Mouse (Mus musculus) adrenal gland, adult 18-20 months (tissue): Measurements from ENCODE around the gene Morf4l2. TPM values are rescaled to one million over a fixed set of nuclear protein-coding genes. Genes with fewer than 3 reads are reported as not detected.
"Not testable (repeated sequence)": the region's sequence is repeated elsewhere in the genome, so short reads cannot be mapped to it uniquely, and the experiment has no call there.

Experiments
- DNase-seq, 2 experiments: peaks; one replicate each; pipeline ENCODE4 v3.0.0; 2021 to 2022; ENCODE audit warnings: low spot score in 2 of 2
- long read RNA-seq, 2 experiments: library from polyadenylated mRNA; stranded (forward); transcript quantifications; one replicate each; pipeline ENCODE4 v2.0.0; 2021
- total RNA-seq, 2 experiments: library from RNA; stranded (reverse); gene quantifications; 1 replicate in 1 of 2; 2 replicates in 1 of 2; pipeline ENCODE4 v1.2.3; 2021

Gene Morf4l2
- 100 to 1,000 TPM; 351 to 423 TPM for total RNA-seq
- long read RNA-seq, experiment 1, transcript Morf4l2-202 (4 exons, 1,859 nt): major isoform, 164 of 178 reads
- long read RNA-seq, experiment 1, partial matches to known transcripts: 0 of 178 reads
- long read RNA-seq, experiment 1, other reads (novel, unspliced or antisense): 6 of 178 reads
- long read RNA-seq, experiment 2, transcript Morf4l2-202 (4 exons, 1,859 nt): major isoform, 274 of 296 reads
- long read RNA-seq, experiment 2, partial matches to known transcripts: 0 of 296 reads
- long read RNA-seq, experiment 2, other reads (novel, unspliced or antisense): 13 of 296 reads

DNA sequence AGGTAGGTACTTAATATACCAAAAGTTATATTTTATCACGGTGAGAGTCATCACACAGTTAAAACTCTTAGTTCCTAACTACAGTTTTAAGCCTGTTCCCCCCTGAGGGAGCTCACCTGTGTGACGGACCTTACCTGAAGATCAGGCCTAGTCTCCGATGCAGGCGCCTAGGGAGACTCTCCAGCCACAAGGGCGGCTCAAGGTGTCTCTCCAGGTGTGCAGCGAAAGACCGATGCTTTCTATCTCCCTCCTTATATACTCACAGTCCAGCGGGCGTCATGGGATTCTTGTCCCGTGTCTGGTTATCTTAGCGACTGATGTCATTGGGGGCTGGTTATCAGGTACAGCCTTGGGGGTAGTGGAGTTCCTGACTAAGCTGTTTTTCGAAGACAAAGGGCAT lies at the start of gene Morf4l2:
Gene Morf4l2 (minus strand): TSS at position 232 of the 400 bp plus-strand sequence.
- no peak for DNase-seq

DNA sequence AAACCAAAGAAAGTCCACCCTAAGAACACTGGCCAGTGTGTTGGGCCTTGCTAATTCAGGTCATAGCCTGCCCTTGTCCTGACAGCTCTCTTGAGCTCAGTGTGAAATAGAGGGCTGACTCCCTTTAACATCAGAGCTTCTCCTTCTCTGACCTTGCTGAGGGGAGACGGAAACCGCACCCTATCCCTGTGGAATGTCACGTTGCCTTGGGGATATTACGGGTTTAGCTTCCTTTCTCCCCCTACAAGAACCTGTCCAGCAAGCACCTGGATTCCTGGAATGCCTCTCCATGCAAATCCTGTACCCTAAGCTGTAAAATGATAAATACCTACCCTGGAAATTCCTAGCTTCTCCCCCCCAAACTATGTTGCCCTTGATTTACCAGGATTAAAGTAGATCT lies 46.0 kb upstream of the Morf4l2 start:
- no peak for DNase-seq

DNA sequence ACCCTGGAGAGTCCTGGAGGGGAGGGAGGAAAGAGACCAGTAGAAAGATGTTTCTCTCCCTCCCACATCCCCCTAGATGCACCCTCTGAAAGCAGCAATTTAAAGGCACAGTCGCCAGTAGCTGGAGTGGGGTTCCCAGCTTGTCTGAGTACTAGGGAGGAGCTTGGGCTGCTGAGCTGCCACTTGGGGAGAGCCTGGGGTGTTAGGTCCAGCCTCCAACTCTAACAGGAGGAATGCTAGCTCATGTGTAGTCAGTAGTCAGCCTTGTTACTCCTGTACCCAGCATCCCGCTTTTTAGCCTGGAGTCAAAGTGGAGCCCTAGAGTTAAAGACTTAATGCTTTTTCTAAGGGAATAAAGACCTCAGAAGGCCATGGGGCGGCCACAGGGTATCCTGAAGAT lies 36.6 kb upstream of the Morf4l2 start, which contains the start of gene Glra4:
Gene Glra4 (minus strand): TSS at position 101 of the 400 bp plus-strand sequence.
- DNase-seq: no peak

DNA sequence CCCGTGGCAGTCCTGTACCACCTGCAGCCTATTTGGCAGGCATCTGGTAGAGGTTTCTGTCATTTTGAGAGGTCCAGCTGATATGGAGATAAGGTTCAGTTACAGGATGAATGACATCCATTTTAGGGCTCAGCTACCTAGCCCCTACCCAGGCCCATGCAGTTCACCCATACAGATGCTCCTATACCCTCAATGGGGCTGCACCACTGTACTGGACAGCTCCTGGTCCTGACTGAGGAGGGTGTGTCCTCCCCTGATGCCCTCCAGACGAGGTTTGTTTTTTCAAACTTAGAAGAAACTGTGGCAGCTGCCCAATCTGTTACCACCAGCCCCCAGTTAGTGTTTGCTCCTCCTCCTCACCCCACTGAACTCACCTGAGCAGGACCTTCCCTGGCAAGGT lies 35.8 kb upstream of the Morf4l2 start:
- DNase-seq: no peak

DNA sequence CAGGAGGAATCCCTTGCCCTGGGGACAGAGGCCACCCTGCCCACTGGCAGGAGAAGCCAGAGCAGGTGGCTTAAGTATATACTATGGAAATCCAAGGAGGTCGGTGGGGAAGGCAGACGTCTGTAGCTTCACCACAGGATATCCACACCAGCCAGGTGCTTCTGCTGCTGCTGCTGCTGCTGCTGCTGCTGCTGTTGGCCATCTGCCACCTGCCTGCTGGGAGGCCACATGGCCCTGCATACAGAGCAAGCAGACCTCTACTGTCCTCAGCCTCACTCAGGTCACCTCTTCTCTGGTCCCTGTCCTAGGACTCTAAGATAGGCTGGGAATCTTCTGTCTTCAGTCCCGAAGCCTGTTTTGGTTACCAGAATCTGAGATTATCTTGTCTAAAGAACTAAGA lies 34.6 kb upstream of the Morf4l2 start:
- DNase-seq: no peak

DNA sequence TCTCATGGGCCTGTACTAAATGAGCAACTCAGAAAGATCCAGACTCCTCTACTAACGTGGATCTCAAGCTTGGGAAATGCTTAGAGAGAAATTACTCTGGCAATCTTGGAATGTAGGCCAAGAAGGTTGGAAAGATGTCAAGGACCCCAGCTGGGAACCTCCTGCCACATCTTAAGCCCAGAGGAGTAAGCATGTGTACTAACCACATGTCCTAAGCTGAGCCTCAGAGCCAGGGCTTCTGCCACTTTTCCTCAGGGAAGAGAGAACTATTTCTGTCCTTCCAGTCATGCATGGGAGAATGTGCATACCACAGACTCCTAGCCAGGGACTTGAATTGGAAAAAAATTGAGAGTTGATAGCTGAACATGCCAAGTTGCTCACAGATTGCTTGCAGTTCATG lies 29.5 kb upstream of the Morf4l2 start:
- no peak for DNase-seq

DNA sequence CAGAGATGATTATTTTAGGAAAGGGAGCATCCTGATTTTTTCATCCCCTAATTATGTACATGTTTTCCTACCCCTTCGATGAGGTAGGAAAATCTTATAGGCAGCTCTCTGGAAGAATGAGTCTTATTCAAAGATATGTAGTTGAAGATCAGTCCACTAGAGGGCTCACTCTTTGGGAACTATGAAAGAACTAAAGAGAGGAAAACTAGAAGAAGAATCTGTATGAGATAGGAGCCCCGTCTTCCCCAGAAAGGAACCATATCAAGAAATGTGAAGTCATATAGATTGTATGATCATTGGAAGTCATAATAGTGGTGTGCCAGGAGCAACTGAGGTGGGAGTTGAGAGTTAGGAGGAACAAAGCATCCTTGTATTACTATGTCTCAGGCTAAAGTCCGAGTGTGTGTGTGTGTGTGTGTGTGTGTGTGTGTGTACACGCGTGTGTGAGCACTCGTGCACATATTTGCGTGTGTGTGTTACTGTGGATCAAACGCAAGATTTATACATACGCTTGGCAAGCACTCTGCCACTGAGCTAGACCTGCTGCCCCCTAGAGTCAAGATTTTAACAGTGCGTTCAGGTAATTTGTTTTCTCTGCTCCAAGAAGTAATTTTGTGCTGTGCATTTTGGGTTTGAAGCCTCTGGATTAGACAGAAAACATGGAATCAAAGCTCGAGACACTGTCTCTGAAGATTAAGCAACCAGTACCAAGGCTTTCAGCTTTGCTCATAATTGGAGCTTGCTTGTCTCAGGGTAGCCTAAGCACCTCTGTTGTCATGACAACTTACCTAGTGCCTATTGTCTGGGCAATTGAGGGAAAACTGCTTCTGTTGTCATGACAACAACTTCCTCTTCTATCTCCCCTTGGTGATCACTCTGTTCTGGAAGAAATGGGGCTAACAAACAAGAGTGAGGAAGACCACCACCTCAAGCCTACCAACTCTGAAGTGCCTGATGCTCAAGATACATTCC lies 17.9 kb upstream of the Morf4l2 start:
- no peak for DNase-seq

DNA sequence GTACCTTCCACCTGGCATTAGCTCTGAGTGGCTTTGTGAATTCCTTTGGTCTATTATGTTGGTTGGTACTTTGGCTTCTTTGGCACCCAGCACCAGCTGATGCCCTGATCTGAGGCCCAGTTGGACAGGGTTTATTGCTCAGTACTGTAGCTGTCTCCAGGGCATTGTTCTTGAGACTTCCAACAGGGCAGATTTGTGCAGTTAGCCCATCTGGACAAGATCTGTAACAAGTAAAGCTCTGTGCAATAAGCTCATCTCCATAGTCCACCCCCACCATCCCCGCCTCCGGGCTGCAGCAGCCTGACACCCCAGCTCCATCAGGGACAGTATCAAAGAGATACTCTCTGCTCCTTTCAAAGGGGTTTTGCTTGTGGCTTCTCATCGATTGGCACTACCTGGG lies 12.0 kb upstream of the Morf4l2 start:
- DNase-seq: no peak

DNA sequence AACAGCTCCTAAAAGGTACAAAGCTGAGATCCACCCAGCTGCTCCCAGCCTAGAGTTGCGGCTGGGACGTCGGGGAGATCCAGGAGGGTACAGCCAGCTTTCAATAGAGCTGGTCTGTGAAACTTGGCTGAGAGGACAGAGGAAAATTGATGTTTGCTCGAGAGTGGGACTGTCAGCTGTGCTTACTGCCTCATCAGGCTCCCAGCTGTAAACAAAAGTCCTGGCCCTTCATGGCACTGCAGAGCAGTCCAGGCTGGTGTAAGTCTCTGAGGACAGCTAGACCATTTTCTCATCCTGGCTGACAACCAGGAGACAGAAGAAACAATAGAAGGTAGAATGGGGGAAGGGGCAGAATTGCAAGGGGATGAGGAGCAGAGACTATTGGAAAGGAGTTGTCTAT lies 5.8 kb upstream of the Morf4l2 start:
- no peak for DNase-seq

DNA sequence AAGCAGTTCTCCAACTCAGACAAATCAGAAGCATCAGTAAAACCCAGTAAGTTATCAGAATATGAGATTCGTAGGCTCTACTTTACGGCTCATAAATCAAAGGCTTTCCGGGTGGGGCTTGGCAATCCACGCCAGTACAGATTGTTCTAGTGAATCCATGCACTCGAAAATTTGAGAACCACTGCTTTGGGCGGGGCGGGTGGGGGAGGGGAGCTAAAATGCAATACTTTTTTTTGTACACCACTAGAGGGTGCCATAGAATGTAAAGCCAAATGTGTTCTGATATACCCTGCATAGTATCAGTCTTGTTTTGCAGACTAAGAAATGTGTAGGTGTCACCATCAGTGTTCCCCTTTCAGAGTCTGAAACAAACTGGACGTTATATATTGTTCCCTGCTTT lies 1.2 kb upstream of the Morf4l2 start:
- no peak for DNase-seq

DNA sequence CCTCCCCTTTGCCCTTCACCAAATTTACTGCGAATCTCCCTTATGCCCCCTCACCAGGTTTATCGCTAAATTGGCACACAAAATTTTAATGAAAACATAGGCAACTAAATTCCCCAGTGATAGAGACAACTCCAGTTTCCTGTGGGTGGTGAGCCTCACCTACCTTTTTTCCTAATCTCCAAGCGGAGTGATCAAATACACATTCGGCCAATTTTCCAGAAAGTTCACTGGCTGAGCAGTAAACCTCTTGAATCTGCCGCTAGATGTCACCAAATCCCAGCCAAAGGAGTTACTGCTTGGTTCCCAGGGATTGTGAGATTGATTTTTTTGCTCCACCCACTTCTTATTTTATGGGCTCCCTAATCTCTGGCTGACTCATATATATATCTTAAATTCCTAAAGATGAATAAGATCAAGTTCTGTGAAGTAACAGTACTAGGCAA lies 808 bp downstream of the Morf4l2 start:
- DNase-seq: peak; percentile 30 to 44

DNA sequence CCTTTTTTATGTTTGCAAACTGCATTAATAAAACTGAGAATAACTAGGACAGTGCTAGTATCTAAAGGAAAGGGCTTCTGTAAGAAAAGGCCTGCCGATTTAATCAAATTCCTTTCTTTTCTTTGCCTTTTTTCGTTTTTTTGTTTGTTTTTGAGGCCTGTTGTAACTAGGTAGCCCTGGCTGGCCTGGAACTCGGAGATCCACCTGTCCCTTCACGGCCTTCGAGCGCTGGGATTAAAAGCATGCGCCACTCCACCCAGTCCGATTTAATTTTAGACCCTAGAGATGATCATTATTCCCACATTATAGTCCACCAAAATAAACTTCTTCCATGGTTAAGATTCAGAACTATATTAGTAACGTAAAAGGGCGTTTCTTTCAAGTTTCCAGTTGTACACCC lies 1.2 kb downstream of the Morf4l2 start:
- no peak for DNase-seq

DNA sequence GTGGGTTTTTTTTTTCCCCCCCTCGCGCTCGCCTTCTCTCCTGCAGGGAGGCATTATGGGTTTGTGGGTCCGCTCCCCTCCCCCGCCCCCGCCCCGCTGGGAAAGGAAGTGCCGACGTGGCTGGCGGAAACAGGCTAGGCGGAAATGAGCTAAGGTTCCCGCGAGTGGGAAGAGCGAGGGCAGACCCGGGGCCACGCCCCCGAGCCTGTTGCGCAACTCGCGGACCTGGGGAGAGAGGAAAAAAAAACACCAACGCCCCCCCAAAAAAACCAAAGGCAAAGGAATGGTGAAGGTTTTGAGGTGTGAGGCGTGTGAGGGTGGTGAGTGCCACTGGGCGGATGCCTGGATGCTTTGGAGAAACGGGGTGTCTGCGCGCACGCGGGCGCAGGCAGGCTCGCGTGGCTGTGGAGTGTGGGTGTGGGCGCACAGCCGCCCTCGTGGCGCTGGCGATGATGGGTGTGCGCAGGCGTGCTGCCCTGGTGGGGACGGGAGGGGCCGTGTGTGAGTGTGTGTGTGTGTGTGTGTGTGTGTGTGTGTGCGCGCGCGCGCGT lies 1.8 kb downstream of the Morf4l2 start:
- peak; percentile 75 to 76 for DNase-seq

DNA sequence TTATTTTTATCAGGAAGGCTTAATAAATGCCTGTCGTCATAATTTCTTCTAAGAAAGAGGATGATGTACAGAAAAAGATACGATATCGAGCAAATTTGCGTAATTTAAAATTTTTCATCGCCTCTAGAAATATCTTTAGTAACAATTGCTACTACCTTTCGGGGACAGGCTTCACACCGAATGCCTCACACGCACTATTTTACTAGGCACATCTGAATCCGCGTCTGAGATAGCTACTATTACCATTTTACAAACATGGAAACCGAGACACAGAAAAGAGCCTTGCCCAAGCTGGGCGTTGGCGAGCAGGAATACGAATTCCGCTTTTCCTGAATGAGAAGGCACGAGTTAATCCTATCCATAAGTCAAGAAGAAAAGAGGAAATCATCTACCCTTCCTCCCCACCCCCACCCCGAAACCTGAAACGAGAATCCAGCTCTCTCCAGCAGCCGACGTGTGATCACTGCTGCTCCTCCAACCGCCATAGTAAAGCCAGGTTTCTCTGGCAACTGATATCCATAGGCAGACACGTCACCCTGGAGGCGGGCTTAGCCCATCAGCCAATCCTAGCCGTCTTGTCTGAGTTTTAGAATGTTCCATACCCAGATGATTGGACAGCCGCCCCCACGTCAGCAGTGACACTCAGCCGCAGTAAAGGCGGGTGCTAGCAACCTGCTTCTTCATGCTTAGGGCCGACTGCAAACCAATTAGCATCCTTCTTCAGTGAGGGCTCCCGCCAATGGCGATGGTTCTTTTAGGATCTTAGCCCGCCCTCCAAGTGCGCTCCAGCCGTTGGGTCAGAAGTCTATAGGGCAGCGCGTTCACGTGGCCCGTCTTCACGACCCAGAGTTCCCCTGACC lies 2.5 kb downstream of the Morf4l2 start:
- peak; percentile 73 to 74 for DNase-seq

DNA sequence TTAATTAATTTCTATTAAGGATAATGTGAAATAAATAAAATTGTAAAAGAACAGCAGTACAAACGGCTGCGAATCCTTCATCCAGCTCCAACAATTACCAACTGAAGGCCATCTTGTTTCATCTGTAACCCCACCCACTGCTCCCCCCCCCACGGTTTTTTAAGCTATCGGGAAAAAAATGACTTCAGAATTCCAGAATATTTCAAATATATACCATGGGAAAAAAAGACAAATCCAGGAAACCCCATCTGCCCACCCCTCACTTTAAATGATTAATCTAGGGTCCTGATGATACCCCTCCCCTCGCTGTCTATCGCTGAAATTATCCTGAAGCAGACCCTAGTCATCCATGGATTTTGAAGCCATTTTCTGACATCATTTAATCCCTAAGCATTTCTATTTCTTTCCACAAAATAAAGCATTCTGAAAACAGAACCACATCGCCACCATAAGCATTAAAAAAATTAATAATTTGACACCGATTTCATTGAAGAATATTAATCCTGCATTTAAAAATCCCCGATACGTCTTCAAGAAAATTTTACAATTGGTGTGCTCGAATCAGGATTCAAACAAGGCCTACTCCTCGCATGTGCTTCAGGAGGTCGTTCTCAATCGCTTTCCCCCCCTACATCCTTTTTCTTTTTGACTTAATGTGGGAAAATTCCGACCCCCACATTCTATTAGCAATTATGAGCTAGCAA lies 3.3 kb downstream of the Morf4l2 start:
- DNase-seq: no peak

DNA sequence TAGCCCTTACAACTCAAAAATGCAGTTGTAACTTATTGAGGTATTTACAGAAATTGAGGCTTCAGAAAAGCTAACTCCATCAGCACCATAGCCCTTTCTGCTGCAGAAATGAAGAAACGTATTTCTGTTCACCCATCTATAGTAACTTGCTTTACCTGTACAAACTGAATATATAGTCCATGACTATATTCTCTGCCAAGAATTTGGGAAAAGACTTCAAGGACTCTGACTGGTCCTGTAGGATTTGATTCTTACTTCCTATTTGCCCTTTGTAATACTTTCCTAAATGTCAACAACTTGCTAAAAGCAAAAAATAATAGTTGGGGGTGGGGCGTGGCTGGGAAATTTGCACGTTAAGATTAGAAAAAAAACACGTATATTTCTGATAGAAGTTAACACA lies 11.5 kb downstream of the Morf4l2 start:
- no peak for DNase-seq

DNA sequence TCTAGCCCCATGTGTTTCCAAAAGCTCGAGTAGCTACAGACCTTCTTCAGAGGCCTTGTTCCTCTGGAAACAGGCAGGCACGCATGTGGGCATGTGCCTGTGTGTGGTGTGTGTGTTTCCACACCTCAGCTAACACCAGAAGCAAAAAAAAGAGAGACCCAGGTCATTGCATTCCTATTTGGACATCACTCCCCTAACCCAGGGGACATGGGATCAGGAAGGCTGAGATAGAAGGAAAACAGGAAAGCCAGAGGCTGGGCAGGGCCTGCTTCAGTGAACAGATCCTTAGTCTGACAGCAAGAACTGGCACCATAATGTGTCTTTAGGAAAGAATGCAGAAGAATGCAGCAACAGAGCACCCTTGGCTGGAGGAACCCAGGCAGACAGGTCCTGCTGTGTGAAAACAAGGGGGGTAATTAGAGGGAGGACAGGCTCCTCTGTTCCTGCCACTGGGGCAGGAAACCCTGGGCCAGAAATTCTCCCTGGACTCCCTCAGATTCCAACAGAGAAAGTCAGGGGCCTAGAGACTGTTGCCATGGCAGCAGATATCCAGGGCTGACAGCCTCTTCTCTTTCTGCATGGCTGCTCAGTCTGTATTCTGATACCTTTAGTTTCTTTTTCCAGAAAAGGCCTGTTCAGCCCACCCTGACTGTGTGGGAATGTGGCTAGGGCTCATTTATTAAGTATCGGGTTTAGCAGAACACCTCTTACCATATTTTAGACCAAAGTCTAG lies 28.6 kb downstream of the Morf4l2 start:
- not testable (repeated sequence) for DNase-seq

DNA sequence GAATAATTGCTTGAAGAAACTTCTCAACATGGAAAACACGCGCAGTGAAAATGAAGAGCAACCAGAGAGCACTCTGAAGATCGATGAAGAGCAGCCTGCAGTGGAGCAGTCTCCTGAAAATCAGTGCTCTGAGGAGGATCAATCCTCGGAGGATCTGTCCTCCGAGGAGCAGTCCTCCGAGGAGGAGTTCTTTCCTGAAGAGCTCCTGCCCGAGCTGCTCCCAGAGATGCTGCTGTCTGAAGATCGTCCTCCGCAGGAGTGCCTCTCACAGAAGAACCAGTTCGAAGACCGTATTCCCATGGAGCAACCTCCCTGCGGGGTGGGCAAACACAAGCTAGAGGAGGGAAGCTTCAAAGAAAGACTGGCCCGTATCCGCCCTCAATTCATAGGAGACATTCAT lies 34.7 kb downstream of the Morf4l2 start:
- no peak for DNase-seq

DNA sequence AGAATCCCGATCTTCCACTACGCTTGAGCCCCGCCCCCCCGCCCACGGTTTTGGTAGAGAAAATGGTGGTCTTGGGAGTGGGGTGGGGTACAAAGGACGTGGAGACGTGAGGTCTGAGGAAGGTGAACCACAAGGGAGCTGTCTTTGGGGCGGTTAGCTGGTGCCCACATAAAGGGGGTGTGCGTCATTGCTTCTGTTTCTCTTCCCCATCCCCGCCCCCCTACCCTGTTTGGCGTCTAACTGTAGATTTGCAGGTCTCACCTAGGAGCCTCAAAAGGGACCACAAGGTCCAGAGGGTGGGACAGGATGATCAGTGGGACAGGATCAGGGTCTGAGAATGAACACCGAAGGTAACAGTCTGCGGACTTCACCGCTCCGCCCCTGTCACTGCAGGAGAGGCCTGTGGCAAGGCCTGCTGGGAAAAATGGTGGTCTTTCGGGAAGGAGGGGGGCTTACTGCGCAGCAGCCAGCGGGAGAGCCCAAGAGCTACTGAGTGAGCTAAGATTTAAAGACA lies 35.3 kb downstream of the Morf4l2 start:
- DNase-seq: peak; percentile 22 to 26
